Mouse (Mus musculus) kidney, postnatal 0 days (tissue): ENCODE results near the gene Olfr389. TPM values are rescaled to one million over a fixed set of nuclear protein-coding genes. Genes with fewer than 3 reads are reported as not detected.

Experiments used
- ATAC-seq: fragments of 200-750 bp; cut with Nextera tagmentation; replicated peaks from 2 replicates; pipeline ENCODE4 v1.8.0; 2017; ENCODE audit warnings: low read depth, moderate number of reproducible peaks, moderate TSS enrichment, moderate library complexity; ENCODE audit not compliant: low FRiP score
- DNase-seq: peaks from one replicate; pipeline ENCODE4 v3.0.0-alpha.2; 2016; ENCODE audit warnings: low spot score
- H3K27ac ChIP-seq: fragments of 300-500 bp; sonication (generic); 2 replicates; pipeline ENCODE4 v1.5.1; 2014; ENCODE audit warnings: mild to moderate bottlenecking
- H3K27me3 ChIP-seq: fragments of 300-500 bp; sonication (generic); 2 replicates; pipeline ENCODE4 v1.6.1; 2014; ENCODE audit warnings: low read length, mixed read lengths; ENCODE audit not compliant: insufficient read depth
- H3K36me3 ChIP-seq: fragments of 300-500 bp; sonication (generic); 2 replicates; pipeline ENCODE4 v1.6.1; 2014; ENCODE audit warnings: low read length, mixed read lengths; ENCODE audit not compliant: insufficient read depth
- H3K4me1 ChIP-seq: fragments of 300-500 bp; sonication (generic); replicated peaks from 2 replicates; pipeline ENCODE4 v1.6.1; 2014; ENCODE audit warnings: antibody characterized with exemption, low read length, mixed read lengths; ENCODE audit not compliant: insufficient read depth
- H3K4me2 ChIP-seq: fragments of 300-500 bp; sonication (generic); 2 replicates; pipeline ENCODE4 v1.6.1; 2014; ENCODE audit warnings: mild to moderate bottlenecking, low read length, moderate library complexity, mixed read lengths
- H3K4me3 ChIP-seq: fragments of 300-500 bp; sonication (generic); replicated peaks from 2 replicates; pipeline ENCODE4 v1.5.1; 2014; ENCODE audit warnings: low read depth, low read length
- H3K9ac ChIP-seq: fragments of 300-500 bp; sonication (generic); 2 replicates; pipeline ENCODE4 v1.6.1; 2014; ENCODE audit warnings: low read depth, low read length
- H3K9me3 ChIP-seq: fragments of 300-500 bp; sonication (generic); replicated peaks from 2 replicates; pipeline ENCODE4 v1.6.1; 2016; ENCODE audit warnings: low read length, inconsistent platforms, mixed read lengths
- CTCF ChIP-seq: IDR thresholded peaks from 2 replicates; pipeline ENCODE4 v1.5.1; 2016; ENCODE audit warnings: antibody characterized with exemption, low read depth, mild to moderate bottlenecking, moderate library complexity
- WGBS: fragments of 180-500 bp; shearing (Covaris S2); extraction: QIAGEN DNeasy Blood & Tissue Kit; methylation state at CpG from one replicate; pipeline ENCODE4 v1.1.7; 2014; 5-methylcytosine and 5-hydroxymethylcytosine counted together
- polyA plus RNA-seq: library from polyadenylated mRNA; unstranded; fragments of >200 nt; fragmentation: Nextera tagmentation; extraction: Ambion mirVana; gene quantifications from 2 replicates; pipeline ENCODE4 v1.2.1, GENCODE M21; 2015

Olfr389 gene
- polyA plus RNA-seq, result not detected in 2 replicates

GRCm38 (mm10) chr11:73780613-73781012 is at the start of gene Olfr389:
TSS of gene Olfr389 (minus strand) at chr11:73780713.
- DNase-seq (no peak), ATAC-seq (no peak)
- H3K27ac ChIP-seq, result no peak within 1 kb of the TSS
- H3K36me3 ChIP-seq, result no peaks in the 10 kb centered on the region
- no peak within 1 kb of the TSS for H3K4me2 ChIP-seq
- 84% methylated on average over 1 of the region's 1 CpGs for WGBS
- H3K4me1 ChIP-seq, result no peaks in the 10 kb centered on the region
- TF ChIP-seq CTCF, result no peak
- no peaks in the 10 kb centered on the region for H3K27me3 ChIP-seq
- H3K9me3 ChIP-seq, result no peaks in the 10 kb centered on the region
- H3K9ac ChIP-seq, result no peak within 1 kb of the TSS
- H3K4me3 ChIP-seq, result no peak within 1 kb of the TSS

DNA sequence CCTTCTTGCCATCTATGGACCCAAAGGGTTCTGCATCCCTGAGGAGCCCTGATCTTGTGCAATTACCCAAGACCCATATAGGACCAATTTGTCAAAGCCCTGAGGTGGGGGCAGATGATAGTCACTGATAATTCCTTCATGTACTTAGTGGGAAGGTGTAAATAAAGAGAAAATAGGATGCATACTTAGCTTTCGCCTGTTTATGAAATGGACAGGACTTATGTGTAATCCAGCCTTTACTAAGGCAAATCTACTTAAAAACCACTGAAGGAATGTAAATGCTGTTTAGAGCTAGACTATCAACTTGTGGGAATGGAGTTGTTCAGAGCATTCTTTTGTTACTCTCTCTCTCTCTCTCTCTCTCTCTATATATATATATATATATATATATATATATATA is 36.4 kb upstream of the Olfr389 start, which contains the start of gene Olfr392:
Gene Olfr392, minus strand, starts transcription at position 101 of the 400 bp plus-strand sequence.
- DNase-seq (no peak), ATAC-seq (no peak)
- Histone ChIP-seq H3K27ac (no peak within 1 kb of the TSS), H3K9me3 (no peaks in the 10 kb centered on the region), H3K4me3 (no peak within 1 kb of the TSS), H3K9ac (no peak within 1 kb of the TSS), H3K27me3 (no peaks in the 10 kb centered on the region), H3K4me2 (no peak within 1 kb of the TSS), H3K36me3 (no peaks in the 10 kb centered on the region), H3K4me1 (no peaks in the 10 kb centered on the region)
- WGBS, result 78% methylated on average over 1 of the region's 1 CpGs
- no peak for TF ChIP-seq CTCF

GRCm38 (mm10) chr11:73802952-73803351 is 22.4 kb upstream of the Olfr389 start, which contains the start of gene Olfr391-ps:
TSS of gene Olfr391-ps (minus strand) at chr11:73803052.
- Histone ChIP-seq H3K27ac (no peak within 1 kb of the TSS), H3K4me1 (no peaks in the 10 kb centered on the region), H3K9me3 (no peaks in the 10 kb centered on the region), H3K36me3 (no peaks in the 10 kb centered on the region), H3K9ac (no peak within 1 kb of the TSS), H3K4me3 (no peak within 1 kb of the TSS), H3K27me3 (no peaks in the 10 kb centered on the region), H3K4me2 (no peak within 1 kb of the TSS)
- ATAC-seq (no peak), DNase-seq (no peak)
- WGBS, result 26% methylated on average over 1 of the region's 1 CpGs
- no peak for TF ChIP-seq CTCF

DNA sequence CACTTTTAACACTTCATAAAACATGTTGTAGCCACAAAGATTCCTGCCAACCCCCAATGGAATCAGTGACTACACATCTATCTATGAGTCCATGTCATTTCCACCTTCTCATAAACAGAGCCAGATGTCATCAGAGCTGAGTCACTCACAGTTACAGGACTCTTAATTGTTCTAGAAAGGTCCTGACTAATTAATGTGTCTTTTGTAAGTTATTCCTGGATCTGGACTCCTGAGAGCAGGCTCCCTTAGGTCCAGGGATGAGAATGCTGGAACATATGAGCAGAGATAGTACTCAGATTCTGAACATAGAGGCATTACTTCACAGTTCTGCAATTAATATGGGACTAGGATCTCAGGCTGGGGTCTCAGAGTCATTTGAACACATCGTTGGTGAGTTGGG is 2.2 kb upstream of the Olfr389 start, which contains the start of gene Olfr390:
Gene Olfr390, plus strand, starts transcription at position 301 of the 400 bp plus-strand sequence.
- H3K4me3 ChIP-seq, result no peak within 1 kb of the TSS
- WGBS, result 70% methylated on average over 1 of the region's 1 CpGs
- no peak within 1 kb of the TSS for H3K4me2 ChIP-seq
- no peak for TF ChIP-seq CTCF
- DNase-seq (no peak), ATAC-seq (no peak)
- H3K36me3 ChIP-seq, result no peaks in the 10 kb centered on the region
- no peaks in the 10 kb centered on the region for H3K27me3 ChIP-seq
- no peak within 1 kb of the TSS for H3K27ac ChIP-seq
- no peaks in the 10 kb centered on the region for H3K4me1 ChIP-seq
- no peak within 1 kb of the TSS for H3K9ac ChIP-seq
- H3K9me3 ChIP-seq, result no peaks in the 10 kb centered on the region

- Histone ChIP-seq H3K27ac (no peak overlapping the region), H3K9ac (no peak overlapping the region), H3K4me2 (no peak overlapping the region), H3K4me1 (no peaks in the 10 kb centered on the region), H3K4me3 (no peak overlapping the region), H3K36me3 (no peaks in the 10 kb centered on the region), H3K9me3 (no peaks in the 10 kb centered on the region), H3K27me3 (no peaks in the 10 kb centered on the region)
- DNase-seq, result no peak
- TF ChIP-seq CTCF, result no peak
- no peak for ATAC-seq
Observed at GRCm38 (mm10) chr11:73759115-73759514, 21.4 kb downstream of the Olfr389 start.

Other genes starting within 250 kb of the Olfr389 start
- gene Olfr385, start 187.7 kb downstream of the Olfr389 start, polyA plus RNA-seq, result not detected in 2 replicates
- gene Olfr384, start 182.1 kb downstream of the Olfr389 start, polyA plus RNA-seq, result not detected in 2 replicates
- not detected in 2 replicates for gene Zfp735, start 91.9 kb downstream of the Olfr389 start, polyA plus RNA-seq
- not detected in 2 replicates for gene Olfr390, start 2.3 kb upstream of the Olfr389 start, polyA plus RNA-seq
- not detected in 2 replicates for gene Olfr391-ps, start 22.3 kb upstream of the Olfr389 start, polyA plus RNA-seq
- not detected in 2 replicates for gene Olfr392, start 36.3 kb upstream of the Olfr389 start, polyA plus RNA-seq
- not detected in 2 replicates for gene Olfr393, start 70.7 kb upstream of the Olfr389 start, polyA plus RNA-seq
- not detected in 2 replicates for gene Olfr394, start 110.1 kb upstream of the Olfr389 start, polyA plus RNA-seq
- not detected in 2 replicates for gene Olfr395, start 128.6 kb upstream of the Olfr389 start, polyA plus RNA-seq
- not detected in 2 replicates for gene Olfr23, start 156.0 kb upstream of the Olfr389 start, polyA plus RNA-seq
- gene Olfr397, start 180.1 kb upstream of the Olfr389 start, polyA plus RNA-seq, result not detected in 2 replicates
- not detected in 2 replicates for gene Olfr398, start 209.7 kb upstream of the Olfr389 start, polyA plus RNA-seq